Mouse (Mus musculus): ENCODE data around the gene 1700015G11Rik. TPM values are rescaled to one million over a fixed set of nuclear protein-coding genes. Genes with fewer than 3 reads are reported as not detected.

1700015G11Rik gene
- polyA plus RNA-seq, 1 experiment from 2014 or later: not detected

DNA sequence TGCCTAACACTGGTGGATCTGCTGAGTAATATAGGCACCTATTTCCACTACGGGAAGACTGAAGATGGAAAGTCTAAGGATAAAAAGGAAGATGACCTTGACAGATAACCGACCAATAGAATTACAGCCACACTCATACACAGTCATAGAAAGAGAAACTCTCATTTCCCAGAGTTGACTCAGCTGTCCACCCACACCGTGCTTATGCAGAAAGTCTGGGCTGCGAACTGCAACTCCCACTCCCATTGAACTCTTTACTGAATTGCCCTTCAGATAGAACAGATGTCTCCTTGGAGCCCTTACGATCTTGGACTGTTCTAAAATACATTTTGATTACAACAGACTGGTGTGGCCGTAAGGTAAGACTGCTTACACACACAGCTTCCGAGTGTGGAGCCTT, 50.8 kb downstream of the 1700015G11Rik start:
- Histone ChIP-seq H3K9ac (no peak overlapping the region), H3K9me3 (no peaks in the 10 kb centered on the region), H3K27ac (replicated peaks) (no peak overlapping the region), H3K4me2 (no peak overlapping the region), H3K4me1 (replicated peaks) (peaks cover 13% of the 10 kb centered on the region), H3K4me3 (no peak overlapping the region), H3K36me3 (no peaks in the 10 kb centered on the region), H3K27me3 (no peaks in the 10 kb centered on the region)
- WGBS: 89% methylated on average over 7 of the region's 7 CpGs
- ATAC-seq (ENCODE audit: low FRiP score, low read depth): no peak

DNA sequence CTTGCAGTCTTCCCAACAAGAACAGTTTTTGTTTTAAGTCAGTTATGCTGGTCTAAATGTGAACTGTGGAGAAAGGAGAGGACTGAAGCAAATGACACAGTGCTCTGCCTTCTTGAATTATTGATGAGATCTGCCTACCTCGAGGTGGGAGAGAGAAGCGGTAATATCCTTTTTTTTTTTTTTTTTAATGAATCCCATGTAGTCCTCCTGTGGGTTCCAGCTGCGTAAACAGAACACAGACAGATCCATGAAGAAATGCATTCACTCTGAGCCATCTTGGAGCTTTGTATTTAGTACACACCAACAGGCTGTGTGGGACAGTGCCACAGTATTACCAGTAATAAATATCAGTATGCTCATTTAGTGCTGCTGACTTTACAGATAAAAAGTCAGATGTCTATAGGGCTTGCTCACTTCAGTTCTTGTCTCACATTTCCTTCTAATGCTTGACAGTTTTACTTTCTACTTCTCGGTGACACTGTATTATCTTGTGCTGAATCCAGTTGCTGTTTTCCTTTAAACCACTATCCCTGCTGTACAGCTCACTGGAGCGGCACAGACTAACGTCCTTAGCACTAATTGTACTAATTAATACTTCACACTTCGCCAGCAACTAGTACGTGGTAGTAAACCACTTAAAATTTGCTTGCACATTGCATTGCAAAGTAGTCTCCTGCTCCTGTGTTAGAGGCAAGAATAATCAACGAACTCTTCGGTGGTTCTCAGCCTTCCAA, 53.1 kb downstream of the 1700015G11Rik start:
- 42% methylated on average over 10 of the region's 10 CpGs for WGBS
- Histone ChIP-seq H3K4me2 (no peak overlapping the region), H3K9ac (no peak overlapping the region), H3K9me3 (no peaks in the 10 kb centered on the region), H3K4me3 (no peak overlapping the region), H3K36me3 (no peaks in the 10 kb centered on the region), H3K4me1 (replicated peaks) (peaks cover 13% of the 10 kb centered on the region), H3K27me3 (no peaks in the 10 kb centered on the region), H3K27ac (replicated peaks) (no peak overlapping the region)
- peak; percentile 59; the same call in 1 of the 2 replicates for ATAC-seq (ENCODE audit: low FRiP score, low read depth)

Other genes starting within 250 kb of the 1700015G11Rik start
- gene Gas2, start 153.7 kb downstream of the 1700015G11Rik start, polyA plus RNA-seq (2015; fragmentation: Nextera tagmentation; extraction: Ambion mirVana): 12.9 and 14.0 TPM in 2 replicates
- 9.5 TPM in 2 replicates for gene Fancf, start 153.5 kb downstream of the 1700015G11Rik start, polyA plus RNA-seq (2015; fragmentation: Nextera tagmentation; extraction: Ambion mirVana)
- 18.8 and 19.7 TPM in 2 replicates for gene Svip, start 9.7 kb downstream of the 1700015G11Rik start, polyA plus RNA-seq (2015; fragmentation: Nextera tagmentation; extraction: Ambion mirVana)

Data from hindbrain, embryonic 15.5 days (tissue).